Mouse (Mus musculus) layer of hippocampus, adult 2 months (tissue): ENCODE data around the gene Gsap. TPM values are rescaled to one million over a fixed set of nuclear protein-coding genes. Genes with fewer than 3 reads are reported as not detected.

ENCODE experiments used
- DNase-seq, 2 experiments: peaks; one replicate each; pipeline ENCODE4 v3.0.0; 2022; ENCODE audit warnings: low spot score in 2 of 2
- H3K27ac ChIP-seq: fragments of 200-600 bp; 2 replicates; pipeline ENCODE4 v1.8.1; 2022
- H3K4me3 ChIP-seq: fragments of 200-600 bp; 2 replicates; pipeline ENCODE4 v1.8.1; 2022; ENCODE audit warnings: mild to moderate bottlenecking
- CTCF ChIP-seq: fragments of 200-600 bp; conservative IDR thresholded peaks from 2 replicates; pipeline ENCODE4 v1.8.1; 2022; ENCODE audit warnings: antibody characterized with exemption, mild to moderate bottlenecking, moderate library complexity
- total RNA-seq, 2 experiments: library from RNA; stranded (reverse); gene quantifications; 2 replicates each; pipeline ENCODE4 v1.2.3; 2021

Gsap gene
- total RNA-seq, 2 experiments from 2014 or later, result 7.3 to 9.0 TPM

- DNase-seq, result no peak
- no peak for TF ChIP-seq CTCF
- no peak overlapping the region for H3K4me3 ChIP-seq
- no peak overlapping the region for H3K27ac ChIP-seq
Observed at GRCm38 (mm10) chr5:21255551-21256132, 69.6 kb downstream of the Gsap start.

GRCm38 (mm10) chr5:21257126-21257525 lies 71.1 kb downstream of the Gsap start:
- Histone ChIP-seq H3K4me3 (no peak overlapping the region), H3K27ac (no peak overlapping the region)
- DNase-seq, result no peak
- no peak for TF ChIP-seq CTCF

- no peak for DNase-seq
- peak; percentile 68 for TF ChIP-seq CTCF
- Histone ChIP-seq H3K4me3 (no peak overlapping the region), H3K27ac (no peak overlapping the region)
Observed at GRCm38 (mm10) chr5:21257806-21258205, 71.8 kb downstream of the Gsap start.

- no peak for DNase-seq
- no peak for TF ChIP-seq CTCF
- H3K27ac ChIP-seq, result 0 out of 2 replicates have a peak overlapping the region, but pooled peaks have one; percentile 9
- no peak overlapping the region for H3K4me3 ChIP-seq
Observed at GRCm38 (mm10) chr5:21260746-21261145, 74.7 kb downstream of the Gsap start.

GRCm38 (mm10) chr5:21261202-21261844 lies 75.3 kb downstream of the Gsap start:
- no peak overlapping the region for H3K4me3 ChIP-seq
- H3K27ac ChIP-seq, result peak overlapping the region; percentile 9; the same call in 1 of the 2 replicates
- no peak for TF ChIP-seq CTCF
- DNase-seq, result peak in 1 of 2 experiments; percentile 39

- no peak for TF ChIP-seq CTCF
- H3K4me3 ChIP-seq, result no peak overlapping the region
- H3K27ac ChIP-seq, result peak overlapping the region; percentile 72
- peak; percentile 22 to 35 for DNase-seq
Observed at GRCm38 (mm10) chr5:21263202-21264055, 77.4 kb downstream of the Gsap start.

GRCm38 (mm10) chr5:21264352-21265021 lies 78.4 kb downstream of the Gsap start:
- TF ChIP-seq CTCF, result no peak
- H3K27ac ChIP-seq, result peak overlapping the region; percentile 72
- no peak for DNase-seq
- H3K4me3 ChIP-seq, result no peak overlapping the region

- peak; percentile 85 to 91 for DNase-seq
- H3K4me3 ChIP-seq, result no peak overlapping the region
- no peak overlapping the region for H3K27ac ChIP-seq
- TF ChIP-seq CTCF, result peak; percentile 84
Observed at GRCm38 (mm10) chr5:21265049-21265448, 79.0 kb downstream of the Gsap start.

GRCm38 (mm10) chr5:21267090-21267489 lies 81.0 kb downstream of the Gsap start:
- Histone ChIP-seq H3K4me3 (no peak overlapping the region), H3K27ac (no peak overlapping the region)
- TF ChIP-seq CTCF, result no peak
- no peak for DNase-seq

GRCm38 (mm10) chr5:21269446-21269845 lies 83.4 kb downstream of the Gsap start:
- no peak overlapping the region for H3K27ac ChIP-seq
- TF ChIP-seq CTCF, result no peak
- H3K4me3 ChIP-seq, result no peak overlapping the region
- DNase-seq, result no peak

GRCm38 (mm10) chr5:21270756-21271155 lies 84.7 kb downstream of the Gsap start:
- TF ChIP-seq CTCF, result no peak
- Histone ChIP-seq H3K4me3 (no peak overlapping the region), H3K27ac (no peak overlapping the region)
- no peak for DNase-seq

- no peak for DNase-seq
- TF ChIP-seq CTCF, result no peak
- no peak overlapping the region for H3K27ac ChIP-seq
- no peak overlapping the region for H3K4me3 ChIP-seq
Observed at GRCm38 (mm10) chr5:21271386-21272354, 85.6 kb downstream of the Gsap start.
